Mouse (Mus musculus): ENCODE results near the gene Muc13. TPM values are rescaled to one million over a fixed set of nuclear protein-coding genes. Genes with fewer than 3 reads are reported as not detected.
A peak's percentile ranks its signal among the peaks of the same experiment; 100 is the strongest.

The Muc13 gene
- total RNA-seq, 2 experiments from 2014 or later, result not detected

DNA sequence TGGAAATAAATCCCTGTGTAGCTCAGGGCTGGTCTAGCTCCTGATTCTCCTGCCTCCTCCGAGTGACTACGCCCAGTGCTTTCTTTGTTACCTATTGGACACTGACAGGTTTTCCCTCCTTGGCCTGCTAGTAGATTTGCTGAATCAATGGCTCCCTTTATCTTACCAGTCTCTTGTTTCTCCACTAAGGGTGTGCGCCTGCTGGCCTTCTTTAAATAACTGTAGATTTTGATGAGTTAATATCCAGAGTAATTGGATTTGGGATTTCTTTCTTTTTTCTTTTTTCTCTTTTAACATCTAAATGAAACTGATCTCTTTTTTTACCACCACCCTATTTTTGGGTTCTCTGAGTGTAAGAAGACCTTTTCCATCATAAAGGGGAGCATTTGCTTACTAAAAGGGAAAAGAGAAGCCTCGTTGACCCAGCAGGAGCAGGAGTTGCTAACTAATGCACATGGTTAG is 50.3 kb downstream of the Muc13 start:
- DNase-seq (ENCODE audit: low spot score in 2 of 2), result no peak
- intact Hi-C loops (cut with DNase I), result no loop called here

GRCm38 (mm10) chr16:33844866-33845265 is 51.0 kb downstream of the Muc13 start:
- intact Hi-C loops (cut with DNase I), result no loop called here
- no peak for DNase-seq (ENCODE audit: low spot score in 2 of 2)

- intact Hi-C loops (cut with DNase I), result no loop called here
- no peak for DNase-seq (ENCODE audit: low spot score in 2 of 2)
Observed at GRCm38 (mm10) chr16:33853271-33853670, 59.4 kb downstream of the Muc13 start.

- intact Hi-C loops (cut with DNase I), result no loop called here
- DNase-seq (ENCODE audit: low spot score in 2 of 2), result no peak
Observed at GRCm38 (mm10) chr16:33858766-33859165, 64.9 kb downstream of the Muc13 start.

GRCm38 (mm10) chr16:33859380-33859779 is 65.5 kb downstream of the Muc13 start:
- intact Hi-C loops (cut with DNase I), result no loop called here
- DNase-seq (ENCODE audit: low spot score in 2 of 2), result no peak

DNA sequence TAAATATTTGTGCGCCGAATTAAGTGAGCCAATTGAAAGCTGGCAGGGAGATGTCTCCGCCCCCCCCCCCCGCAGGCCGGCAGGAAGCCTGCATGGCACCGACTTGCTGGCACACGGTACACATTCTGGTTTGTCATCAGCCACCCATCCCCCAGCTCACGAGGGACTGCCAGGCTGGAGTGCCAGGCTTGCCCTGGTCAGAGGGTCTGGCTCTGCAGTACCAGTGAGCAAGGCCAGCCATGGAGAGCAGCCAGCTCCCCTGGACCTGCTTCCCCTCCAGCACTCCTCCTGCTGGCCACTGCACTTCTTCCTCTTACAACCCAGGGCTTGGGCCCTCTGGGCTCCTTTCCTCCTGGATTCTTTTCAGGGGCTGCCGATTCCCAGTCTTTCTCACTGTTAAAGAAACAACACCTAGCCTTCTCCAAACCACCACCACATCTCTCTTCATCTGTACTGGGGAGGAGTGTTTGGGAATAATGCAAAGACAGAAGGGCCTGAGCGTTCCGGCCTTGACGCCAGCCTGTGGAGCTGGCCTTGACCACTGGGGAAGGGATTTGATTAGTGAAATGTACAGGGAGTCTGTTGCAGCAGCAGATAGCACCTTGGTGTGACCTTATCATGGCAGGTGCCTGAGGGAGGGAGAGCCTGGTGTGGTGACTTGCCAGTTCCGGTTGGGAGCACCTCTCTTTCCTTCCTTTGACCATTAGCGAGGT is 66.3 kb downstream of the Muc13 start:
- intact Hi-C loops (cut with DNase I), result no loop called here
- DNase-seq (ENCODE audit: low spot score in 2 of 2), result peak; percentile 76 to 91

GRCm38 (mm10) chr16:33862406-33862805 is 68.6 kb downstream of the Muc13 start:
- intact Hi-C loops (cut with DNase I), result no loop called here
- DNase-seq (ENCODE audit: low spot score in 2 of 2), result no peak

- intact Hi-C loops (cut with DNase I), result no loop called here
- no peak for DNase-seq (ENCODE audit: low spot score in 2 of 2)
Observed at GRCm38 (mm10) chr16:33863208-33863751, 69.4 kb downstream of the Muc13 start.

Other genes with a start within 250 kb of the Muc13 start
- 10 to 100 TPM; 37.6 to 37.7 TPM for gene Heg1, start 109.7 kb upstream of the Muc13 start, total RNA-seq (2021)
- gene Itgb5, start 35.6 kb downstream of the Muc13 start, total RNA-seq (2021), result 10 to 100 TPM; 32.5 to 32.7 TPM
- 10 to 100 TPM; 14.6 to 15.3 TPM for gene Umps, start 173.0 kb downstream of the Muc13 start, total RNA-seq (2021)

Measured in left cerebral cortex, postnatal 14 days (tissue).